Mouse (Mus musculus): ENCODE data around the gene Ssh3. TPM values are rescaled to one million over a fixed set of nuclear protein-coding genes. Genes with fewer than 3 reads are reported as not detected.

Gene Ssh3
- polyA plus RNA-seq, 1 experiment from 2014 or later, result 18.1 TPM

- Histone ChIP-seq H3K4me1 (replicated peaks; ENCODE audit: control insufficient read depth, insufficient read depth, low read length) (peaks cover 3% of the 10 kb centered on the region), H3K27me3 (replicated peaks; ENCODE audit: control insufficient read depth, insufficient read depth, low read length) (no peaks in the 10 kb centered on the region), H3K27ac (ENCODE audit: low read depth, low read length) (peak within 1 kb of the TSS; percentile 82), H3K9ac (ENCODE audit: low read depth, low read length) (peak within 1 kb of the TSS; percentile 91), H3K9me3 (ENCODE audit: control insufficient read depth) (no peaks in the 10 kb centered on the region), H3K4me2 (replicated peaks; ENCODE audit: low read depth) (peak within 1 kb of the TSS; percentile 98), H3K4me3 (ENCODE audit: low read depth, low read length) (peak within 1 kb of the TSS; percentile 75), H3K36me3 (ENCODE audit: control insufficient read depth, insufficient read depth) (no peaks in the 10 kb centered on the region)
- under 1% methylated on average over 41 of the region's 49 CpGs for WGBS
- peak; percentile 37; the same call in 1 of the 2 replicates for ATAC-seq
- TF ChIP-seq CTCF (IDR thresholded peaks at IDR 0.05; ENCODE audit: low read depth), result no peak
These were observed 54.8 kb downstream of the Ssh3 start, which contains the start of the genes Clcf1 and AC109138.7 for GRCm38 (mm10) chr19:4214071-4214770. TSS of gene Clcf1 (plus strand) at chr19:4214238. TSS of gene AC109138.7 (plus strand) at chr19:4214357.

- 0 out of 2 replicates have a peak, but pooled peaks have one; percentile 12 for ATAC-seq
- WGBS, result 9% methylated on average over 9 of the region's 9 CpGs
- TF ChIP-seq CTCF (IDR thresholded peaks at IDR 0.05; ENCODE audit: low read depth), result no peak
- H3K27me3 ChIP-seq (replicated peaks; ENCODE audit: control insufficient read depth, insufficient read depth, low read length), result no peaks in the 10 kb centered on the region
- H3K9ac ChIP-seq (ENCODE audit: low read depth, low read length), result no peak overlapping the region
- peak overlapping the region; percentile 98 for H3K4me2 ChIP-seq (replicated peaks; ENCODE audit: low read depth)
- H3K4me3 ChIP-seq (ENCODE audit: low read depth, low read length), result peak overlapping the region; percentile 75
- no peaks in the 10 kb centered on the region for H3K9me3 ChIP-seq (ENCODE audit: control insufficient read depth)
- peaks cover 3% of the 10 kb centered on the region; the same call in 1 of the 2 replicates for H3K4me1 ChIP-seq (replicated peaks; ENCODE audit: control insufficient read depth, insufficient read depth, low read length)
- H3K36me3 ChIP-seq (ENCODE audit: control insufficient read depth, insufficient read depth), result no peaks in the 10 kb centered on the region
- H3K27ac ChIP-seq (ENCODE audit: low read depth, low read length), result peak overlapping the region; percentile 82; the same call in 1 of the 2 replicates
These were observed 55.4 kb downstream of the Ssh3 start for GRCm38 (mm10) chr19:4213524-4213974.

- Histone ChIP-seq H3K4me2 (replicated peaks; ENCODE audit: low read depth) (no peak overlapping the region), H3K9me3 (ENCODE audit: control insufficient read depth) (no peaks in the 10 kb centered on the region), H3K36me3 (ENCODE audit: control insufficient read depth, insufficient read depth) (no peaks in the 10 kb centered on the region), H3K9ac (ENCODE audit: low read depth, low read length) (no peak overlapping the region), H3K4me1 (replicated peaks; ENCODE audit: control insufficient read depth, insufficient read depth, low read length) (peaks cover 3% of the 10 kb centered on the region; the same call in 1 of the 2 replicates), H3K27ac (ENCODE audit: low read depth, low read length) (no peak overlapping the region), H3K27me3 (replicated peaks; ENCODE audit: control insufficient read depth, insufficient read depth, low read length) (no peaks in the 10 kb centered on the region), H3K4me3 (ENCODE audit: low read depth, low read length) (no peak overlapping the region)
- 0 out of 2 replicates have a peak, but pooled peaks have one; percentile 2 for TF ChIP-seq CTCF (IDR thresholded peaks at IDR 0.05; ENCODE audit: low read depth)
- 63% methylated on average over 4 of the region's 4 CpGs for WGBS
- ATAC-seq, result no peak
These were observed 56.9 kb downstream of the Ssh3 start for GRCm38 (mm10) chr19:4211891-4212588.

Small RNAs within 50 kb of the gene (microRNA-seq; reads per million reads assigned to microRNA genes)
- gene Gm26115 (not detected), gene Mir6985 (not detected)

Other genes with a start within 250 kb of the Ssh3 start
- 746 and 756 TPM in 2 replicates for gene Gstp1, start 231.2 kb downstream of the Ssh3 start, polyA plus RNA-seq (2015; fragmentation: Nextera tagmentation; extraction: Ambion mirVana)
- gene Gstp2, start 223.2 kb downstream of the Ssh3 start, polyA plus RNA-seq (2015; fragmentation: Nextera tagmentation; extraction: Ambion mirVana), result 151 and 182 TPM in 2 replicates
- gene Gstp3, start 209.6 kb downstream of the Ssh3 start, polyA plus RNA-seq (2015; fragmentation: Nextera tagmentation; extraction: Ambion mirVana), result 68.7 and 72.6 TPM in 2 replicates
- not detected in 2 replicates for gene Cabp2, start 187.6 kb downstream of the Ssh3 start, polyA plus RNA-seq (2015; fragmentation: Nextera tagmentation; extraction: Ambion mirVana)
- gene Cdk2ap2, start 172.0 kb downstream of the Ssh3 start, polyA plus RNA-seq (2015; fragmentation: Nextera tagmentation; extraction: Ambion mirVana), result 97.1 and 108 TPM in 2 replicates
- 13.7 and 16.3 TPM in 2 replicates for gene Pitpnm1, start 169.2 kb downstream of the Ssh3 start, polyA plus RNA-seq (2015; fragmentation: Nextera tagmentation; extraction: Ambion mirVana)
- 42.0 and 42.3 TPM in 2 replicates for gene Aip, start 143.3 kb downstream of the Ssh3 start, polyA plus RNA-seq (2015; fragmentation: Nextera tagmentation; extraction: Ambion mirVana)
- gene Gpr152, start 129.4 kb downstream of the Ssh3 start, polyA plus RNA-seq (2015; fragmentation: Nextera tagmentation; extraction: Ambion mirVana), result not detected in 2 replicates
- gene Cabp4, start 125.1 kb downstream of the Ssh3 start, polyA plus RNA-seq (2015; fragmentation: Nextera tagmentation; extraction: Ambion mirVana), result 0.33 TPM in 2 replicates
- gene Coro1b, start 120.6 kb downstream of the Ssh3 start, polyA plus RNA-seq (2015; fragmentation: Nextera tagmentation; extraction: Ambion mirVana), result 237 and 239 TPM in 2 replicates
- gene Ptprcap, start 115.6 kb downstream of the Ssh3 start, polyA plus RNA-seq (2015; fragmentation: Nextera tagmentation; extraction: Ambion mirVana), result 2.7 and 3.4 TPM in 2 replicates
- gene Rps6kb2, start 105.8 kb downstream of the Ssh3 start, polyA plus RNA-seq (2015; fragmentation: Nextera tagmentation; extraction: Ambion mirVana), result 33.9 and 35.1 TPM in 2 replicates
- 0.90 TPM in 2 replicates for gene Carns1, start 93.7 kb downstream of the Ssh3 start, polyA plus RNA-seq (2015; fragmentation: Nextera tagmentation; extraction: Ambion mirVana)
- 2.0 and 2.3 TPM in 2 replicates for gene Tbc1d10c, start 77.9 kb downstream of the Ssh3 start, polyA plus RNA-seq (2015; fragmentation: Nextera tagmentation; extraction: Ambion mirVana)
- gene Ppp1ca, start 77.1 kb downstream of the Ssh3 start, polyA plus RNA-seq (2015; fragmentation: Nextera tagmentation; extraction: Ambion mirVana), result 370 and 382 TPM in 2 replicates
- gene Rad9a, start 67.5 kb downstream of the Ssh3 start, polyA plus RNA-seq (2015; fragmentation: Nextera tagmentation; extraction: Ambion mirVana), result 12.3 and 13.5 TPM in 2 replicates
- 2.4 and 2.5 TPM in 2 replicates for gene Clcf1, start 54.9 kb downstream of the Ssh3 start, polyA plus RNA-seq (2015; fragmentation: Nextera tagmentation; extraction: Ambion mirVana)
- not detected in 2 replicates for gene AC109138.7, start 54.8 kb downstream of the Ssh3 start, polyA plus RNA-seq (2015; fragmentation: Nextera tagmentation; extraction: Ambion mirVana)
- 81.5 and 87.8 TPM in 2 replicates for gene Pold4, start 37.3 kb downstream of the Ssh3 start, polyA plus RNA-seq (2015; fragmentation: Nextera tagmentation; extraction: Ambion mirVana)
- 2.0 and 2.4 TPM in 2 replicates for gene Ankrd13d, start 14.0 kb upstream of the Ssh3 start, polyA plus RNA-seq (2015; fragmentation: Nextera tagmentation; extraction: Ambion mirVana)
- gene Grk2, start 37.0 kb upstream of the Ssh3 start, polyA plus RNA-seq (2015; fragmentation: Nextera tagmentation; extraction: Ambion mirVana), result 14.4 and 18.5 TPM in 2 replicates
- 21.0 and 21.2 TPM in 2 replicates for gene Kdm2a, start 129.1 kb upstream of the Ssh3 start, polyA plus RNA-seq (2015; fragmentation: Nextera tagmentation; extraction: Ambion mirVana)
- gene Rhod, start 170.3 kb upstream of the Ssh3 start, polyA plus RNA-seq (2015; fragmentation: Nextera tagmentation; extraction: Ambion mirVana), result 54.8 and 60.3 TPM in 2 replicates
- 0.23 and 0.26 TPM in 2 replicates for gene Syt12, start 208.3 kb upstream of the Ssh3 start, polyA plus RNA-seq (2015; fragmentation: Nextera tagmentation; extraction: Ambion mirVana)
- gene 2010003K11Rik, start 229.4 kb upstream of the Ssh3 start, polyA plus RNA-seq (2015; fragmentation: Nextera tagmentation; extraction: Ambion mirVana), result 156 and 165 TPM in 2 replicates
- gene Pcx, start 241.3 kb upstream of the Ssh3 start, polyA plus RNA-seq (2015; fragmentation: Nextera tagmentation; extraction: Ambion mirVana), result 6.1 and 7.0 TPM in 2 replicates

Measured in intestine, postnatal 0 days (tissue).